Mouse (Mus musculus) embryo, embryonic 10.5 days (tissue): Measurements from ENCODE around the gene Ube2g1.
A peak's percentile ranks its signal among the peaks of the same experiment; 100 is the strongest.
"Not testable (repeated sequence)": the region's sequence is repeated elsewhere in the genome, so short reads cannot be mapped to it uniquely, and the experiment has no call there.

Experiments
- DNase-seq: peaks from one replicate; pipeline ENCODE4 v3.0.0-alpha.2; 2015; ENCODE audit warnings: low spot score

The Ube2g1 gene

DNA sequence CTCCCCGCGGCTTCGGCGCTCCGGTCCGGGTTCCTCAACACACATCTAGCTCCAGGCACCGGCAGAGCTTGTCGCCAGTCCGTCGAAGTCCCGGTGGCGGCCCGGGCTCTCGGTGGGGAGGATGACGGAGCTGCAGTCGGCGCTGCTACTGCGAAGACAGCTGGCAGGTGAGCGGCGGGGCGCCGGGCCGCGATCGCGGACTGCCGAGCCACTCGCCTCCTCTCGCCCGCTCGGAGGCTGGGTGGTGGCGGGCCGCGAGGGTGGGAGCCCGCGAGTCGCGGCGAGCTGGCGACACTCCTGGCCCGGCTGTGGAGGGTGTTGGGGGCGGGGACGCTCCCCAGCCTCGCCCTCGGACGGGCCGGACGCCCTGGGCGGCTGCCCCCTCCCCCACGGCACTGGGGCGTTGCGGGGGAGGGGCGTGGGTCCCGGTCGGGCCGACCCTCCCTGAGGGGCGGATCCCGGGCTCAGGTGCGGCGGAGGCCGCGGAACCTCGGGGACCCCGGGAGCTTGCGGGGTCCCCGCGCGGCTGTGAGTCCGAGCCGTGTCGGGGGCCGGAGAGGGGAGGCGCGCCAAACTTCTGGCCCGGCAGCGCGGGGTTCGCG lies 487 bp downstream of the Ube2g1 start:
- peak; percentile 85 for DNase-seq

DNA sequence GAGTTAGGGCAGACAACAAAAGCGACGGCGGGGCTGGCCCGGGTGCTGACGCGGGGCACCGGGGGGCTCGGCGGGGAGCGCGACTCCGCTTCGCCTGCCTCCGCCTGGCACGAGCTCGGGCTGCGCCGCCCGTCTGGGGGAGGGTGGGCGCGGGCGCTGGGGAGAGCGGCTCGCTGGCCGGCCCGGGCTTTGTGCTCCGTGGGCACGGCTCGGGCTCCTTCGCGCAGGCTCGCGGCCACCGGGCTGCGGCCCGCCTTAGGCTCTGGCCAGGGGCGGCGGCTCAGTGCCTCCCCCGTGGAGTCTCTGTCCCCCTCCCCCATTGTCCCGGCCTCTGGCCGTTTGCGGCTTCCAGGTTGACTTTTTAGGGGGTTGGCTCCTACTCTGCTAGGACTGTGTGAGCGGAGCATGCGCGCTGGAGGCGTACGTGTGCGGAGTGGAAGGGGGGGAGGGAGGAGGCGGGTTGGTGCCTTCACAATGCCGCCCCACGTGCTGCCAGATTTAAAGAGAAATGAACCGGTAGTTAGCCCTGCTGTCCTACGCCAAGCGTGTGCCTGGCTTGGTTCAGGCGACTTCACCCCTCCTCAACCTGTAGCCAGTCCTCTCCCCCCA lies 1.1 kb downstream of the Ube2g1 start:
- peak; percentile 98 for DNase-seq

DNA sequence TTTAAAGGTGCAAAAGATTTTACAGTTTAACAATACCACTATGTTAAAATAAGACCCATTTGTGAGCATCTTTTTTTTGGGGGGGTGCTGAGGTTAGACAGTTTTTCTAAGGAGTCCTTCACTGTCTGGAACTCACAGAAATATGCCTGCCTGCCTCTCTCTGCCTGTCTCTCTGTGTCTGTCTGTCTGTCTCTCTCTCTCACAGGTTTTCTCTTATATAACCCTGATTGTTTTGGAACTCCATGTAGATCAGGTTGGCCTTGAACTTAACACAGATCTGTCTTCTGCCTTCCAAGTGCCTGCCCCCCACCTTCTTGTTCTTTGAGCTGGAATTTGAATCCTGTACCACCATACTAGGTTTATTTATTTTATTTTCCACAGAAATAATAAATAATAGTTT lies 2.2 kb downstream of the Ube2g1 start:
- DNase-seq = no peak

DNA sequence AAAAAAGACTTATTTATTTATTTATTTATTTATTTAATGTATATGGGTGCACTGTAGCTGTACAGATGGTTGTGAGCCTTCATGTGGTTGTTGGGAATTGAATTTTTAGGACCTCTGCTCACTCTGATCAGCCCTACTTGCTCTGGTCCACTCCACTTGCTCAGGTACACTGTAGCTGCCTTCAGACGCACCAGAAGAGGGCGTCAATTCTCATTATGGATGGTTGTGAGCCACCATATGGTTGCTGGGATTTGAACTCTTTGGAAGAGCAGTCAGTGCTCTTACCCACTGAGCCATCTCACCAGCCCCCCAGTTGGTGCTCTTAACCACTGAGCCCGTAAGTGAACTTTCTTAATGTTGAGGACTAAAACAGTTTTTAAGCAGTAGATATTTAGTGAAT lies 7.3 kb downstream of the Ube2g1 start:
- DNase-seq = not testable (repeated sequence)

DNA sequence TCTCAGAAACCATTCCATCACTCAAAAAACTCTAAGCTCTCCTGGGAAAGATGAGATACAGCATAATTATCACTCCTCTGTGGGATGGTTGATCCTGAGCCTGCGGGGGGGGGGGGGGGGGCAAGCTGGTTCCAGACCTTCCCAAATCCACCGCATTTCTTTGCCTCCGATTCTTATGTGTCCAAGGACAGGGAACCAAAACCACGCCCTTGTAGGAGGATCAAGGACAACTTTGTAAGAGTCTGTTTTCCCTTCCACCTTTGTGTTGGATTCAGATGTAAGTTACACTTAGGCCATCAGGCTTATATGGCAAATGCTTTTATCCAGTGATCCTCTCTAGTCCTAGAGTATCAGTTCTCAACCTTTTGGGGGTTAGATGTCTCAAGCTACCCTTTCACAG lies 8.8 kb downstream of the Ube2g1 start:
- DNase-seq = no peak

DNA sequence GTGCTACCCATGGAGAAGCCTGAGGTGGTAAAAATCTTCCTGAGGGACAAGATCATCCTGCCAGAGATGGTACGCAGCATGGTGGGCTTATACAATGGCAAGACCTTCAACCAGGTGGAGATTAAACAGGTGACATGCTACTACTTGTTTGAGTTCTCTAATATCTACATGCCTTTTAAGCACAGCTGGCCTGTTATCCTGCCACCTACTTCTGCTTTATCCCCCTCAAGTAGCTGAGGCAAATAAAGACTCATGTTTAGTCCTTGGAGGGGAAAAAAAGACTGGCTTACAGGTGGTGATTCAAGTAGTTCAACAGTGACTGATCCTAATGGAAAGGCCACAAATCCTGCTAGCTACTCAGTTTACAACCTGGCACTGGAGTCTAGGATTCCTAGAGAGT lies 11.4 kb downstream of the Ube2g1 start:
- DNase-seq = no peak

DNA sequence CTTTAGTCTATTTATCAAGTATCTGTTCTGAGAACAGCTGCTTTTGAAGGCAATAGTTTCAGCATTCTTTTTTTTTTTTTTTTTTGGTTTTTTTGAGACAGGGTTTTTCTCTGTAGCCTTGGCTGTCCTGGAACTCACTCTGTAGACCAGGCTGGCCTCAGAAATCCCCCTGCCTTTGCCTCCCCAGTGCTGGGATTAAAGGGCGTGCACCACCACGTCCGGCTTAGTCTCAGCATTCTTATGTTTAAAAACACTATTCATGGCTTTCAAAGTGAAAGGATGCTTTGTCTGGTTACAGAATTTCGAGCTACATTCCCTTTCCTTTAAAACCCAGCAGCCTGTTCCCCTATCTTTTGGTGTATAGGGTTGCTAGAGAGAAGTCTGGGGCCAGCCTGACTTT lies 35.6 kb downstream of the Ube2g1 start:
- DNase-seq = no peak

DNA sequence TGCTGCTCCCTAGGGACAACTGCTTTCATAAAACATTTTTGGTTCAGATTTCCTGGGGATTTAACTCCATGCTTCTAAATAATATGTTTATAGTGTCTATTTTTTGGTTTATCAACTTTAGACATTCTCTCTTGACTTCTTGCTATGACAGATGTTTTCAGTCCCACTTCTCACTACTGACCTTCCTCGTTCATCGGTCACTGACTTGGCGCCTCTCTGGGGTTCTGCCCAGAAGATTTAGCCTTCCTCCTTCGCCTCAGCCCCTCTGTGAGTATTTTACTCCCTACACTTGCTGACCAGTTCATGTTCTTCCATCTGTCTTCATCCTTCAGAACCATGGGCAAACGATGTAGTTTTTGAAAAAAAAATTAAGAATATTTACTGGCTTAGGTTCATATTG lies 38.3 kb downstream of the Ube2g1 start:
- DNase-seq = no peak

DNA sequence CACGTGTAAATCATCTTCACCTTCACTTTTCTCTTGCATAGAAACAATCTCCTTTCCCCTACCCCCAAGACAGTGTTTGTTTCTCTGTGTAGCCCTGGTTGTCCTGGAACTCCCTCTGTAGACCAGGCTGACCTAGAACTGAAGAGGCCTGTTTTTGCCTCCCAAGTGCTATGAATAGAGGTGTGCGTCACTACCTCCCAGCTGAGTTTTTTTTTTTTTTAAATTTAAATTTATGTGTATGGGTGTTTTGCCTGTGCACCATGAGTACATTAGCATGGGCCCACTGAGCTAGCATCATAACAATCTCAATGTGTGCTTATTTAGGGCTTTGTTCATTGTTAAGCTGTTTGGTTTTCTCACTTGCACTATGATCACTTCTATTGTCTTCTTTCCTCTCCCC lies 43.3 kb downstream of the Ube2g1 start:
- no peak for DNase-seq

DNA sequence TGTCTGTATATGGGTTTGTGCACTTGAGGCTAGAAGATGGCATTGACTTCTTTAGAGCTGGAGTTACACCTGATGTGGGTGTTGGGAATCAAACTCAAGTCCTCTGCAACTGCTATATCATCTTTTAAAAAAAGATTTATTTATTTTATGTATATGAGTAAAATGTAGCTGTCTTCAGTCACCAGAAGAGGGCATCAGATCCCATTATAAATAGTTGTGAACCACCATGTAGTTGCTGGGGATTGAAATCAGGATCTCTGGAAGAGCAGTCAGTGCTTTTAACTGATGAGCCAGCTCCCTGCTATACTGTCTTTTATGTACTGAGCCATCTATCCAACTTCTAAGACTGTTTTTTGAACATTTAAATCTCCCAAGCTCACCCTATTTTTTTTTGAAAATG lies 52.8 kb downstream of the Ube2g1 start:
- no peak for DNase-seq

DNA sequence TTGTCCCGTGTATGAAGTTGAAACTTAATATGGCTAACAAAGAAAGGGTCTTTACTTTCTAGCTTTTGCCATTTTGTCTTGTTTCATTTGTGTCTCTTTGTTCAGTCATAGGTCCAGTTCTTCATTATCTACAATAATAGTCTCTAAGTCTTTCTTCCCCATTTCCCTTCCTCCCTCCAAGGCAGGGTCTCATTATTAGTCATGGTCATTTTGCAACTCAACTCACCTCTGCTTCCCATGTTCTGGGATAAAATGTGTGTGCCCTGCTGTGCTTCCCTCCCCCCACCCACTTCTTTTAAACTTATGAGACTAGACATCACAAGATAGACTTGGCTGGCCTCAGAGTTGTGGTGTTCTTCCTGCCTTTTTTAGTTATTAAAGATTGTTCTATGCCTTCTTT lies 53.3 kb downstream of the Ube2g1 start:
- DNase-seq = no peak

DNA sequence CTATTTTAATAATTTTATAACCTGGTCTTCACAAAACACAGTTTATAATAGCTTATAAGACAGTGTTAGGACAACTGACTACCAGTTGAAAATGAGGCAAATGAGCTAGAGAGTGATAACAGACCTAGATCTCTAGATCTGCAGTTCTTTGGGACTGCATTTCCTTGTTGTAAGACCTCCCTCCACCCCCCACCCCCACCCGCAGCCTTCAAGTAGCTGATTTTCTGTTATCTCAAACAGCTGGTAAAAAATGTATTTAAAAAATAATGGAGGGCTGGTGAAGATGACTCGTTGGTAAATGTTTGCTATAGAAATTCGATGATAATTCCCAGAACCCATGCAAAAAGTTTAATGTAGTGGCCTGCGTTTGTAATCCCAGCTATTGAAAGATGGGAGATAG lies 57.6 kb downstream of the Ube2g1 start:
- no peak for DNase-seq

DNA sequence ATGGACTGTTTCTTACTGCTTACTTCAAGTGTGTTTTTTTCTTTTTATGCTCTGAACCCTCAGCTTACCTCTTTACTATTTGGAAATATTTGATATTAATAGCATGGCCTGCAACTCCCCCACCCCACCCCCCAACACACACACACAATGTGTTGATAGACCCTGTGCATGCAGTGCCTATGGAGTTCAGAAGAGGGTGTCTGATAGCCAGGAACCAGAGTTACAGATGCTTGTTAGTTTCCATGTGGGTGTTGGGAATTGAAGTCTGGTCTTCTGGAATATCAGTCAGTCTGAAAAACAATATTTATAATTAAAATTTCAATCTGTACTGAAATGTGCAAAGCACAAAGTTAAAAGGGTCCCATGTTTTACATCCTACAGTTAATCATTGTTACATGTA lies 63.6 kb downstream of the Ube2g1 start:
- no peak for DNase-seq

DNA sequence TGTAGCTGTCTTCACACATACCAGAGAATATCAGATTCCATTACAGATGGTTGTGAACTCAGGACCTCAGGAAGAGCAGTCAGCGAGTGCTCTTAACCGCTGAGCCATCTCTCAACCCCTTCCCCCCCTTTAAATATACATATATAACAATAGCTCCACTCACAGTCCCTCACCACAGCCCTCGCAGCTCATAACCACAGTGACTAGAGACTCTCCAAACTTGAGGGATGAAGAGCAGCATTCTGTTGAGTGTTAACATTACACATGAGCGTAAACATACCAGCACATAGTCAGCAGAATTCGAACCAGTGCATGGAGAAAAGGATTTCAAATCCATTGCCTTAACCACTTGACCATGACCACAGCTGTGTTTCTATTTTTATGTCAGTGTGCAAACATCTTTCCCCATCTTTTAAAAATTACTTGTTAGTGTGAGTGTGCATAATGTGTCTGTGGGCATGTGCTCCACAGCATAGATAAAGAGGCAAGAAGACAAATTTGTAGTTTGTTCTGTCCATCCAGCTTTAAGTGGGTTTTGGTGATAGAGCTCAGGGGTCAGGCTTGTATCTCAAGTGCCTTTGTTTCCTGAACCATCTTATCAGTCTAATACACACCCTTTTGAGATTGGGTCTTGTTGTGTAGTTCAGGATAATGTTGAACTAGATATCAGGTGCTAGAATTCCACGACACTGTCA lies 64.4 kb downstream of the Ube2g1 start:
- DNase-seq = no peak

DNA sequence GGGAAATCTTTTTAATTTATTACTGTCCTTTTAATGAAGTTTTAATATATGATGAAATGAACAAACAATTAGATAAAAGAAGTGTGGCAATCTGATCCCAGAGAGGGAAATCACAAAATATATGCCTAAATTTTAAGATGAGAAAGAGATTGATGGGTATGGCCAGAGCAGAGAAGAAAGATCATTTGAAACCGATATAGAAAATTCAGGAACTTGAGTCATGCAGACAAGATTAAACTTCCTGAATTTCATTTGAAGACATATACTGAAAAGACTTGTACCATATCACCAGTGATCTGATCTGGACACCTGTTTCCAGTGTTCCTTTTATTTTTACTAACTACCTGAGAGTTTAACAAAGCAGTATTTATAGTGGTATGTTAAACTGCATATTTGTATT lies 65.4 kb downstream of the Ube2g1 start:
- no peak for DNase-seq

DNA sequence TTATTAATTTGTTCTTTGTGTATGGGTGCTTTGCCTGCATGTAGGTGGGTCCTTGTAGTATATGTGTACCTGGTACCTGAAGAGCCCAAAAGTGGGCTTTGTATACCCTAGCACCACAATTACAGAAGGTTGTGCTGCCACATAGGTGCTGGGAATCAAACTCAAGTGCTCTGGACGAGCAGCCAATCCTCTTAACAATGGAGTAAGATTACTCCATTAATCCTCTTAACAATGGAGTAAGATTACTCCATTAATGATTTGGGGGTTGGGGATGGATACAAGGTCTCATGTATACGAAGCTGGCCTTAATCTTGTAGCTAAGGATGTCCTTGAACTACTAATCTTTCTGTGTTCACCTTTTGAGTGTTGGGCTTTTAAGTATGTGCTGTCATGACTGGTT lies 68.2 kb downstream of the Ube2g1 start:
- DNase-seq = no peak

DNA sequence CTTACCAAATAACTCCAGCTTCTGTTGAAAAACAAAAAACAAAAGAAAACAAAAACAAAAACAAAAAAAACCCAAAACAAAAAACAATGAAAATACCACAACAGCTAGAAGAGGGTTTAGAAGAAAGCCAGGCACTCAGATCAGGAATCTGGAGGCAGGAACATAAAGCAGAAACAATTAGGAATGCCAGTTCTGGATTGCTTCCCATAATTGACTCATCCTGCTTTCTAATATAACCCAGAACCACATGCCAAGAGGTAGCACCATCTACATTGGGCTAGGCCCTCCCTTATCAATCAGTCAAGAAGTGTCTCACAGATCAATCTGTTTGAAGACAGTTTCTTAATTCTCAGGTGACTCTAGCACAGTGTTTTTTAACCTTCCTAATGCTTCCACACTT lies 73.6 kb downstream of the Ube2g1 start:
- no peak for DNase-seq

DNA sequence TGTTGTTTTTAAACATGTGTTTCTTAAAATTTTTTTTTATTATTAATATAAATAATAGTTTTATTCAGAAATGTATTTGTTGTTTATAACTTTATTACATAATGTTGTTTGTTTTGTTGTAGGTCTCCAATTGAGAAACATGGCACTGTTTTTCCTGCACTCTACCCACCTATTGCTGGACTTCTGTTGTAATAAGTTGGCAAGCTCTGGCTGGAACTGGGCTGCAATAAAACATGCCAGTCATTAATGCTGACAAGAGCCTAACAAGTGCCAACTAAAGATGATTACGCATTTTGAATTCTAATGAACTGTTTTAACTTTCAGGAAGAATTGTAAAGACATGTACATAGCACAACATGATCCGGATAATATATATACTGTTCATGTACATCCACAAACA lies 76.3 kb downstream of the Ube2g1 start:
- DNase-seq = no peak

DNA sequence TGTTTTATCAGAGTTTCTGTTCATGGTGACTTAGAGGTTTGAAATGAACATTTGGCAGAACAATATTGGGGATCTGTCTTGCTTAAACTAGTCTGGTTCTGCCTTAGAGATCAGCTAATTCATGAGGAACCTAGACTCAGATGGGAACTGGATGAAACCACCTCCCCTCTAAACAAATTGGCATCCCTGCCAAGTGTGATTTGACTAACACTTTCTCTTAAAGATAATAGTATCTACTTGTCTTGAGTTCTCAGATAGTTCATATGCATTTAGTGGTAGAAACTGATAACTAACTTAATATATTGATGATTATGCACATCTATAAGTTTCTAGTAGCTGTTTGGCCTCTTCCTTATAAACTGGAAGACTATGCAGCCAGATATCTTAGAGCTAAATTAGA lies 79.6 kb downstream of the Ube2g1 start:
- no peak for DNase-seq

DNA sequence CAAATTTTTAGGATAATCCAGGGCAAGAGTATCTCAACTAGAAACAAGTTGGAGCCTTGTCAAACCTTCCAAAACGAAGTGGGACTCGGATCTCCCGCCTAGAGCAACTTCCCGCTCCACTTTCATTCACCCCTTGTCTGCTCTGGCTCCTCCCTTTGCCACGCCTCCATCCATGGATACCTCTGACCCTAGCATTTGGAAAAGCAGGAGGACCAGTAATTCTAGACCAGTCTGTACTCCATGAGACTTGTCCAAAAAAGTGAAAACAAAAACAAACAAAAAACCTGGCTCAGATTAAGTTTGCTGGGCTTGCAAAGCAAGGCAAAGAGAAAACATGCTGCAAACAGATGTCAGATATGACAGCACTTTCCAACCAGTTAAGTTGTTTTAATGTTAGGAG lies 81.2 kb downstream of the Ube2g1 start:
- DNase-seq = peak; percentile 54

DNA sequence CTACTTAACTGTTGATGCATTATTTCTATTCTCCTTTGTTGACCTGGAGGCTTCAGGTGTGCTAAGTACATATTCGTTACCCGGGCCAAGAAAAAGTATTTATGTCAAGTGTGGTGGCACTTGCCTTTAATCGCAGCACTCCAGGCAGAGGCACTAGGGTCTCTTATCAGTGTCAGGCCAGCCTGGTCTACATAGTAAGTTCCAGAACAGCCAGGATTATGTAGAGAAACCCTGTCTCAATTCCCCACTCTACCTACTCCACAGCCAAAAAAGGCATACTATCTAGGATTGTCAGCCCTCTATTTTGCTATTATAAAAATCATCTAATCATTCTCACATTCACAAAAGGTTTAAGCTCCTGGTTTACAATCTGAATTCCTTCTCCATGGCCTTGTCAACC lies 82.0 kb downstream of the Ube2g1 start:
- peak; percentile 20 for DNase-seq

DNA sequence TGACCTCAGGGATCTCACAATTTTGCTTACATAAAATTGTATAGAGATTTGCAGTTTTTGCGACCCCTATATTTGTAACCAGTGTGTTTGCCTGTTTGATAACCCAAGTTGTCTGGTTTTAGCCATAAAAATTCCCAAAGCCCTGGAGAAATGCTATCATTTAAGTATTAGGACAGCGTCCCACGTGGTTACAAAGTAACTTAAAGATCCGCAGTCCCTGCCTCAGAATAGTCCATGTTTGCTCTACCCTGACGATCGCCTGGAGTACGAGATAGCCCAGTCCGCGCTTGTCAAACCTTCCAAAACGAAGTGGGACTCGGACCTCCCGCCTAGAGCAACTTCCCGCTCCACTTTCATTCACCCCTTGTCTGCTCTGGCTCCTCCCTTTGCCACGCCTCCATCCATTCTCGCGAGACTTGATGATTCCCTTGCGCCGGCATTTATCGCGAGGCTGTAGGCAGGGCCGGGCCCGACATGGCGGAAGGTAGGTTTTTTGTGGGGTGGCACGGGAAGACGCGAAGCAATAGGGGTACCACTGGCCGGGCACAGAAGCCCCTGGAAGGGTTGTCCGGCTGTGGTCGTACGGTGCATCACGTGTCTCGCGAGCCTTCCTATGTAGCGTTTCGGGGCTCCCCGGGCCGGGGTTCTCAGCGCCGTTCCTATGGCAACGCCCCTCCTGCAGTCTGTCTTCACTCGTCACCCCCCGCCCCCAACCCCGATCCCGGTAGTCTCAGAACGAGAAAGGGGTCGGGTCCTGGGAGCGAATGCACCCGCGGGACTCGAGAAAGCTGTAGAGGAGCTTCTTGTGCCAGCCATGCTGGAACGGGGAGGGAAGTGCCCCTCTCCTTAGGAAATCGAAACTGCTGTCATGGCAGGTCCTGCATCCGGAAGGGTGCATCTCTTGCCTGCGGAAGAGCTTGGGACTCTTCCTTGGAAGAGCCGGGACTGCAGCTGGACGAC lies 82.7 kb downstream of the Ube2g1 start, which contains the start of gene Ankfy1:
Gene Ankfy1 (plus strand): TSS at position 456 of the 960 bp plus-strand sequence.
- peak; percentile 98 for DNase-seq

DNA sequence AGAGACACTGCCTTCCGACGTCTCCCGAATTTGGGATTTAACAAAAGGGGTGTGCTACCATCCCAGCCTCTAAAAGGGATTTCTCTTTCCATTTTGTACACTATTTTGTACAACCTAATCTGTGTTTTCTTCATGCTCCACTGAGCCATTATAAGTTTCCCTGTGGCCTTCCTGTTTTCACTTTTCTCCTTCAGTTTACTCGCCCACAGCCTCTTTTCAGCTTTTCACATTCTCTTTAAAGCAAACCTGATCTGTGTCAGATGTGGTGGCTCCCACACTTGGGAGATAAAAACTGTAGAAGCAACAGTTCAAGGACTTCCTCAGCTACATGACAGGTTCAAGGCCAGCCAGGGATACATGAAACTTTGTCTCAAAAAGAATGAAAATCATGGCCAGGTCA lies 85.3 kb downstream of the Ube2g1 start:
- no peak for DNase-seq
